Mouse (Mus musculus) left cerebral cortex, adult 2 months (tissue): ENCODE results near the gene Elobl. TPM values are rescaled to one million over a fixed set of nuclear protein-coding genes. Genes with fewer than 3 reads are reported as not detected.

Source experiments
- DNase-seq, 2 experiments: peaks; one replicate each; pipeline ENCODE4 v3.0.0; 2021 to 2022; ENCODE audit warnings: low spot score in 2 of 2, mixed read lengths in 1 of 2; ENCODE audit errors: extremely low spot score in 1 of 2
- H3K27ac ChIP-seq: fragments of 200-600 bp; 2 replicates; pipeline ENCODE4 v1.8.1; 2022
- H3K4me3 ChIP-seq: fragments of 200-600 bp; 2 replicates; pipeline ENCODE4 v1.8.1; 2022
- CTCF ChIP-seq: fragments of 200-600 bp; IDR thresholded peaks from 2 replicates; pipeline ENCODE4 v1.8.1; 2022; ENCODE audit warnings: antibody characterized with exemption, mild to moderate bottlenecking, moderate library complexity
- intact Hi-C: fragments of 180-260 bp; cut with DNase I; formaldehyde crosslinking; loops from one replicate; pipeline ENCODE4 v1.15.1; 2025
- total RNA-seq, 2 experiments: library from RNA; stranded (reverse); gene quantifications; 2 replicates each; pipeline ENCODE4 v1.2.3; 2021

Elobl gene
- total RNA-seq, 2 experiments from 2014 or later, result not detected

- TF ChIP-seq CTCF, result no peak
- DNase-seq, result no peak
These were observed 16.0 kb downstream of the Elobl start for GRCm38 (mm10) chr11:88950640-88951250.

DNA sequence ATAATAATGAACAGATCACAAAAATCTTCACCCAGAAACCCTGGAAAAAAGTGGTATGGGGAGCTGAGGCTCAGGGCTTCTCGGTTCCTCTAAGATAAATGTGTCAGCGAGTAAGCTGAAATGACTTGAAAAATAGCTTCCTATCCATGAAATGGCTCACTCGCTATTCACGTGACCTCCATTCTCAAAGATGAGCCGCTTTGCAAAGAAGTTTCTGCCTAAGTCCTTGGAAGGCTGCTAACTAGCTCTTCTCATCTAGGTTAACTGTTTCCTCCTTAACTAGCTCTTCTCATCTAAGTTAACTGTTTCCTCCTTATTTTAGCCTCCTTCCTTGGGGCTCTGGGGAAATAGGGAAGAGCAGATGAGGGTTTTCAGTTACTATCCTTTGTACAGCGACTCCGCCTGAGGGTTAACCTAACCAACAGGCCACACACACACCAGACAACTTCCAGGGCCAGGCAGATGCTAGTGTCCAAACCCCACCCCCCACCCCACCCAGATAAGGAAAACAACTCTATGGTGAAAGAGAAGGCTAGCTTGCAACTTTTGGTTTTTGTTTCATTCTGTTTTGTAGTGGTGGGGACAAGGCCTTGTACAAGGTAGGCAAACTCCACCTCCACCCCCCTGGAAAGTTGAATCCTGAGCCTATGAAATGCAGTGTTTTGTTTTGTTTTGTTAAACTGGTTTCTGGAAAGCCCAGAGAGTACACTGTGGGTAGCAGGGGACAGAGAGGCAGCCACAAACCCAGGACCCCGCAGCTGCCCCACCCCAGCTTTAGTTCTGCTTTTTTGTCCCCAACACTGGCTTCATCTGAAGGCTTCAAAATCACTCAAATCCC, 16.7 kb downstream of the Elobl start:
- Histone ChIP-seq H3K4me3 (no peak overlapping the region), H3K27ac (no peak overlapping the region)
- TF ChIP-seq CTCF, result no peak
- DNase-seq, result no peak
- intact Hi-C loops, result no loop called here

More at GRCm38 (mm10) chr11:88950640-88951250, 16.0 kb downstream of the Elobl start:
- no peak overlapping the region for H3K27ac ChIP-seq
- H3K4me3 ChIP-seq, result no peak overlapping the region
- intact Hi-C loops, result no loop called here

DNA sequence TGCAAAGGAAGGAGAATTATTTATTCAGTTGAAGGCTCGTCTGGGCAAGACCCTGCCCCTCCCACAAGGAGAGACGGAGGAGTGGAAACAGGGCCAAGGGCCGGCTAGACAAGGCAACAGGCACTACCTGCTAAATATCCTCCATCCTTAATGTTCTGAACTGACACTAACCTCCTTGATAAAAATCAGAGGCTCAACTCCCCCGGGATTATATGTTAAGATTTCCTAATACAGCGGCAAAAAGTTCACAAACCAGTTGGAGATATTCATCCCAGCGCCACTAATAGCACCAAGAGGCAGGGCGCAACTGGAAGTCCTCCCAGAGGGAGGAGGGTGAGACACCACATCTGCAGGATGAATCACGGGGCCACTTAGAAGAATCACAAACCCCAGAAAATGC, 17.8 kb downstream of the Elobl start:
- Histone ChIP-seq H3K4me3 (no peak overlapping the region), H3K27ac (no peak overlapping the region)
- no peak for TF ChIP-seq CTCF
- DNase-seq, result no peak
- intact Hi-C loops, result no loop called here

DNA sequence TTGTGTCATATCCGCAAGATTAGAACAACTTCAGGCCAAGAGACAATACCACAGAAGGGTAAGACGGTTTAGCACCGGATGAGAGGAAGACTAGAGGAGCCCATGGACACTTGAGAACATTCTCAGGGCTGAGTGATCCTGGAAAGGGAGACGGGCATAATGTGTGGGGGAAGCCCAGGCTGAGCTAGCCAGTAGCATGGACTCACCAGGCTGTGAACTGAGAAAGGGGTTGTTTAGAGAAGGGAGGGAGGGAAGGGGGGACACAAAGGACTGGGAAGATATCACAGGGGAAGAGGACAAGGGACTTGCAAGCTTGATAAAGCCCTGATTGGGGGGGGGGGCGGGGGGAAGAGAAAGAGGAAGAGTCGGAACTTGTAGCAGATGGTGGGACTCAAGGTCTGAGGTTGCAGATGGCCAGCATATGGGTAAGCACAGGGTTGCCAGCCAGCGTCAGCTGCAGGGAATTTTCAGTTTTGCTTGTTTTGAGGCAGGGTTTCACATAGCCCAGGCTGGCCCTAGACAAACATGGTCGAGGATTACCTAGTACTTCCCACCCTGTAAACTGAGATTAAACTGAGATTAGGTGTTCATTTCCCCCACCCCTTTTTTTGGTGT, 20.7 kb downstream of the Elobl start:
- intact Hi-C loops, result no loop called here
- DNase-seq, result no peak
- no peak for TF ChIP-seq CTCF
- H3K4me3 ChIP-seq, result no peak overlapping the region
- no peak overlapping the region for H3K27ac ChIP-seq

DNA sequence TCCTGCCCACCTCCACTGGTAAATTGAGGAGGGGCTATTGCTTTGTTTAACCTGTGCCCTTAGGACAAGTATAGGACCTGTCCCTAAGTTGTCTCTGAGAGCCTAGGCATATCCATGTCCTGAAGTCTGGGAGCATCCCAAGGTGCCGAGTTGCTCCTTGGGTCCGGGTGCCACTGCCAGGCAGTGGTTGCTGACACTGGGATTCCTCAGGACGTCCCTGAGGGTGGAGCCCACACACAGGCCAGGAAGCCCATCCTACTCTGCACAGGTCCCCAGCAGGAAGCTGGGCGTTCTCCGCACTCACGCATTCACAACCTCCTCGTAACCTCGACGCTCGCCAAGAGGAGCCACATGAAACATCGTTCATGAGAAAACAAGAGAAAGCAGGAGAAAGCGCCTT, 25.2 kb downstream of the Elobl start:
- intact Hi-C loops, result no loop called here
- no peak overlapping the region for H3K27ac ChIP-seq
- H3K4me3 ChIP-seq, result no peak overlapping the region
- DNase-seq, result no peak
- no peak for TF ChIP-seq CTCF

DNA sequence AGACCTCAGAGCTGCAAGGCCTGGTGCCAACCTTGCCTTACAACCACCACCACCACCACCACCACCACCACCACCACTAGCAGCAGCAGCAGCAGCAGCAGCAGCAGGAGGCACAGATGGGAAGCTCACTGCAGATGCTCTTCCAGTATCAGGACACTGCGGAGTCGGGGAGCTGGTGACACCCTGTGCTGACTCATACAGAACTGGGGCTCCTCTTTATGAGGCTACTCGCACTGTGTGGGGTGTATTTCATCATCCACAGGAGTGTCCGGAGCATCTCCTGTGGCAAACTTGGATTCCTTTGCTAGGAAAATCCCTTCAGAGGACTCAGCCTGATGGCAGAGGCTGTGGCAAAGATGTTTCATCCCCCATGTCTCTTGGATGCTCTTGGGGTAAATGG, 27.1 kb downstream of the Elobl start:
- peak; percentile 16 to 34 for DNase-seq
- Histone ChIP-seq H3K27ac (no peak overlapping the region), H3K4me3 (no peak overlapping the region)
- no peak for TF ChIP-seq CTCF
- intact Hi-C loops, result no loop called here

DNA sequence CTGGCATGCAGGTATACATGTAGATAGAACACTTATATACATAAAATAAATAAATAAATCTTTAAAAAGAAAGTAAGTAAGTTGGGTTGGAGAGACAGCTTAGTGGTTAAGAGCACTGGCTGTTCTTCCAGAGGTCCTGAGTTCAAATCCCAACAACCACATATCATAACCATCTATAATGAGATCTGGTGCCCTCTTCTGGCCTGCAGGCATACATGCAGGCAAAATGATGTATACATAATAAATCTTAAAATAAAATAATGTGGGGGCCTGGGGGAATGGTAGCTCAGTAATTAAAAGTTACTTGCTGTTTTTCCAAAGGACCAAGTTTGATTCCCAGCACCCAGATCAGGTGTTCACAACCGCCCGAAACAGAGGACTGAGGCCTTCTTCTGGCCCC, 28.0 kb downstream of the Elobl start:
- Histone ChIP-seq H3K27ac (no peak overlapping the region), H3K4me3 (no peak overlapping the region)
- intact Hi-C loops, result no loop called here
- peak; percentile 48 for TF ChIP-seq CTCF
- DNase-seq, result no peak

DNA sequence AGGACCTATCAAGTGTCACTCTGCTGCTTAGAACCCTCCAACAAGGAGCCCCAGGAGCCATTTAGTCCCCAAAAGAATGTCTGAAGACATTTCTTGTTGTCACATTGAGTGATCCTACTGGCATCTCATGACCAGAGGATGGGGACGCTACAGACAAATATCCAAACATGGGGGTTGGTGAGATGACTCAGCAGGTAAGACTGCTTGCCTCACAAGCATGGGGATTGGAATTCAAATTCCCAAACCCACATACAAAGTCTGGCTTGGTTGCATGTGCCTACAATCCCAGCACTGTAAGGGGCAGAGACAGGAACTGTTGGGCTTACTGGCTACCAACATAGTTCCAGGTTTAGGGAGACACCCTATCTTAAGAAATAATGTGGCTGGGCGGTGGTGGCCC, 28.8 kb downstream of the Elobl start:
- no peak for TF ChIP-seq CTCF
- DNase-seq, result no peak
- intact Hi-C loops, result no loop called here

GRCm38 (mm10) chr11:88934089-88935000, 32.4 kb downstream of the Elobl start:
- TF ChIP-seq CTCF, result no peak
- Histone ChIP-seq H3K4me3 (no peak overlapping the region), H3K27ac (peak overlapping the region; percentile 32; the same call in 1 of the 2 replicates)
- DNase-seq, result peak; percentile 30 to 37
- intact Hi-C loops, result no loop called here

More for the DNA sequence above, 28.8 kb downstream of the Elobl start:
- H3K27ac ChIP-seq, result no peak overlapping the region
- H3K4me3 ChIP-seq, result no peak overlapping the region

GRCm38 (mm10) chr11:88933030-88933429, 33.7 kb downstream of the Elobl start:
- intact Hi-C loops, result no loop called here
- Histone ChIP-seq H3K27ac (no peak overlapping the region), H3K4me3 (no peak overlapping the region)
- no peak for DNase-seq
- no peak for TF ChIP-seq CTCF

DNA sequence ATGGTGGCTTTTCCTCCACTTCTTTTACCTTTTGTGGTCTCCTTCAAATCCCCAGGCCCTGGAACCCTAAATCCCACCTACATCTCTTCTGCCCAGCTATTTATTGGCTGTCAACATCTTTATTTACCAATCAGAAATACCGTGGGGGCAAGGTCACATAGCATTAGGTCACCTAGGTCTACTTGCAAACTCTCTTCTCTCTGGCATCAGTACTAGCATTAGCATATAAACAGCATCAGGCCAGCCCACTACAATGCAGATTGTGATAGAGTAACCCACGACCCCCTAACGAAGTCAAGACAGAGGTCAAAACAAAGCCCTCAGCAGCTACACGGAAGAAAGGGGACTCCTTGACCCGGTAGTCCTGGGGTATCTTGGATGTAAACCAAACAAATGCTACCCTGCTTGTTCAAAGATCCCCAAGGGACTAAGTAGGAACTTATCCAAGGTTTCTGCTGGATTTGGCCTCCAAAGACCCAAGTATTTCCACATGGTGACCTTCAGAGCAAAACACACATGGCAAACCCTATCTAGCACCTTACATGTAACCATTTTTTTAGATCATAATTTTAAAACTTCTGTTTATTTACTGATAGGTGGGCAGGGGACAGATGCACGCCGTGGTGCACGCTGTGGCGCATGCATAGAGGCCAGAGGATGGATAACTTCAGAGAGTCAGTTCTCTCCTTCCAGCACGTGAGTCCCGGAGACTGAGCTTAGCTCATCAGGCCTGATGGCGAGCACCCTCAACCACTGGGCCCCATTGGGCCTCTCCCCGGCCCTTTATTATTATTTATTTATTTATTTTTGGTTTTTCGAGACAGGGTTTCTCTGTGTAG, 34.8 kb downstream of the Elobl start:
- H3K27ac ChIP-seq, result no peak overlapping the region
- intact Hi-C loops, result no loop called here
- H3K4me3 ChIP-seq, result no peak overlapping the region
- DNase-seq, result no peak
- TF ChIP-seq CTCF, result no peak
